Mouse (Mus musculus) embryonic facial prominence, embryonic 12.5 days (tissue): Measurements from ENCODE around the gene Spats1. TPM values are rescaled to one million over a fixed set of nuclear protein-coding genes. Genes with fewer than 3 reads are reported as not detected.
"Not testable (repeated sequence)": the region's sequence is repeated elsewhere in the genome, so short reads cannot be mapped to it uniquely, and the experiment has no call there.

ENCODE experiments used
- ATAC-seq: fragments of 200-750 bp; cut with Nextera tagmentation; 2 replicates; pipeline ENCODE4 v1.8.0; 2017; ENCODE audit not compliant: insufficient number of reproducible peaks, insufficient read depth, low FRiP score, low TSS enrichment
- H3K27ac ChIP-seq: fragments of 300-500 bp; sonication (generic); 2 replicates; pipeline ENCODE4 v1.5.1; 2016; ENCODE audit warnings: mild to moderate bottlenecking
- H3K27me3 ChIP-seq: fragments of 300-500 bp; sonication (generic); 2 replicates; pipeline ENCODE4 v1.6.1; 2016; ENCODE audit warnings: mild to moderate bottlenecking, moderate library complexity
- H3K36me3 ChIP-seq: fragments of 300-500 bp; sonication (generic); 2 replicates; pipeline ENCODE4 v1.6.1; 2016; ENCODE audit warnings: mild to moderate bottlenecking
- H3K4me1 ChIP-seq: fragments of 300-500 bp; sonication (generic); 2 replicates; pipeline ENCODE4 v1.6.1; 2016
- H3K4me2 ChIP-seq: fragments of 300-500 bp; sonication (generic); replicated peaks from 2 replicates; pipeline ENCODE4 v1.6.1; 2016; ENCODE audit warnings: mild to moderate bottlenecking, moderate library complexity
- H3K4me3 ChIP-seq: fragments of 300-500 bp; sonication (generic); 2 replicates; pipeline ENCODE4 v1.5.1; 2016; ENCODE audit warnings: mild to moderate bottlenecking
- H3K9ac ChIP-seq: fragments of 300-500 bp; sonication (generic); 2 replicates; pipeline ENCODE4 v1.6.1; 2016; ENCODE audit warnings: mild to moderate bottlenecking, moderate library complexity
- H3K9me3 ChIP-seq: fragments of 300-500 bp; sonication (generic); 2 replicates; pipeline ENCODE4 v1.6.1; 2016; ENCODE audit warnings: mild to moderate bottlenecking, moderate library complexity
- WGBS: fragments of 180-500 bp; shearing (Covaris S2); methylation state at CpG from one replicate; pipeline ENCODE4 v1.1.7; 2016; 5-methylcytosine and 5-hydroxymethylcytosine counted together
- polyA plus RNA-seq: library from polyadenylated mRNA; unstranded; fragments of >200 nt; fragmentation: Nextera tagmentation; extraction: Ambion mirVana; gene quantifications from 2 replicates; pipeline ENCODE4 v1.2.1, GENCODE M21; 2016

The Spats1 gene
- polyA plus RNA-seq, 1 experiment from 2014 or later = 0.49 TPM

DNA sequence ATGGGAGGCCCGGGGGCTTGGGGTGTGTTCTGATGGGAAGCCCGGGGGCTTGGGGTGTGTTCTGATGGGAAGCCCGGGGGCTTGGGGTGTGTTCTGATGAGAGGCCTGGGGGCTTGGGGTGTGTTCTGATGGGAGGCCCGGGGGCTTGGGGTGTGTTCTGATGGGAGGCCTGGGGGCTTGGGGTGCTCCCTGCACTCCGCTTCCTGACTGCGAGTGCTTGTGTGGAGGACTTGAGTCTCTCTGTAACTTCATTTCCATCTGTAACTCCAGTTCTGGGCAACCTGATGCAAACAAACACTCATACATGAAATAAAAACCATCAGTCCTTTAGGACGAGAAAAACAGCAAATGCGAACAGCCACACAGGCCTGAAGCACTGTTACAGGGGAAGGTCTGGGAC is 16.2 kb downstream of the Spats1 start:
- no peaks in the 10 kb centered on the region for H3K9me3 ChIP-seq
- no peak overlapping the region for H3K4me2 ChIP-seq
- no peak for ATAC-seq
- H3K36me3 ChIP-seq = no peaks in the 10 kb centered on the region
- no peaks in the 10 kb centered on the region for H3K4me1 ChIP-seq
- H3K27ac ChIP-seq = no peak overlapping the region
- no peak overlapping the region for H3K4me3 ChIP-seq
- H3K9ac ChIP-seq = no peak overlapping the region
- 83% methylated on average over 8 of the region's 8 CpGs for WGBS
- no peaks in the 10 kb centered on the region for H3K27me3 ChIP-seq

DNA sequence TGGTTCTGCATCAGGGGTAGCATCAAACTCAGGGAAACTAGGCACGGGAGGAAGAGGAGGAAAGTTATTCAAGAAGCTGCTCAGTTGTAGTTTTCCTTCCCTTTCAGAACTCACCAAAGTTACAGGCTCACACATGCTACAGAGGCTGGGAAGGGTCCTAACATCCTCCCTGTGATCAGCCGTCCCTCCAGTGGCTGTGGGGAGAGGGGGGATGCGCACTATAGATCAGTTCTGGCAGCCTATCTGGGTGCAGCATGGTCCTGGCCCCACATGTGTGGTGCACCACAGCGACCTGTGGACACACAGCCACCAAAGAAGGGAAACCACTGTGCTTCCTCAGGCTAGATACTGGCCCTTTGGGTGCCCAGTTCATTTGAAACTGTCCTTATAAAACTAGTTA is 16.7 kb downstream of the Spats1 start:
- H3K27me3 ChIP-seq = no peaks in the 10 kb centered on the region
- no peaks in the 10 kb centered on the region for H3K4me1 ChIP-seq
- H3K4me3 ChIP-seq = no peak overlapping the region
- H3K36me3 ChIP-seq = no peaks in the 10 kb centered on the region
- 81% methylated on average over 4 of the region's 4 CpGs for WGBS
- H3K9ac ChIP-seq = no peak overlapping the region
- H3K4me2 ChIP-seq = no peak overlapping the region
- ATAC-seq = no peak
- H3K27ac ChIP-seq = no peak overlapping the region
- no peaks in the 10 kb centered on the region for H3K9me3 ChIP-seq

DNA sequence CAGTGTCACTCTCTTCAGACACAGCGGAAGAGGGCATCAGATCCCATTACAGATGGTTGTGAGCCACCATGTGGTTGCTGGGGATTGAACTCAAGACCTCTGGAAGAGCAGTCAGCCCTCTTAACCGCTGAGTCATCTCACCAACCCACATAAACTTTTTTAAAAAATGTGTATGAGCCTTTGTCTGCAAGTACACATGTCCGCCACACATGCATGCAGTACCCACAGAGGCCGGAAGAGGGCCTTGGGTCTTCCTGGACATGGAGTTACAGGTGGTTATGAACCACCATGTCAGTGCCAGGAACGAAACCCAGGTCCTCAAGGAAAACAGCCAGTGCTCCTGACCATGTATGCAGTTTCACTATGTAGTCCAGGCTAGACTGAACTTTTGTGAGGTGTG is 17.7 kb downstream of the Spats1 start:
- Histone ChIP-seq H3K27me3 (no peaks in the 10 kb centered on the region), H3K4me1 (no peaks in the 10 kb centered on the region), H3K4me2 (no peak overlapping the region), H3K4me3 (no peak overlapping the region), H3K36me3 (no peaks in the 10 kb centered on the region), H3K9ac (no peak overlapping the region), H3K9me3 (no peaks in the 10 kb centered on the region), H3K27ac (no peak overlapping the region)
- no peak for ATAC-seq
- 89% methylated on average over 5 of the region's 5 CpGs for WGBS

DNA sequence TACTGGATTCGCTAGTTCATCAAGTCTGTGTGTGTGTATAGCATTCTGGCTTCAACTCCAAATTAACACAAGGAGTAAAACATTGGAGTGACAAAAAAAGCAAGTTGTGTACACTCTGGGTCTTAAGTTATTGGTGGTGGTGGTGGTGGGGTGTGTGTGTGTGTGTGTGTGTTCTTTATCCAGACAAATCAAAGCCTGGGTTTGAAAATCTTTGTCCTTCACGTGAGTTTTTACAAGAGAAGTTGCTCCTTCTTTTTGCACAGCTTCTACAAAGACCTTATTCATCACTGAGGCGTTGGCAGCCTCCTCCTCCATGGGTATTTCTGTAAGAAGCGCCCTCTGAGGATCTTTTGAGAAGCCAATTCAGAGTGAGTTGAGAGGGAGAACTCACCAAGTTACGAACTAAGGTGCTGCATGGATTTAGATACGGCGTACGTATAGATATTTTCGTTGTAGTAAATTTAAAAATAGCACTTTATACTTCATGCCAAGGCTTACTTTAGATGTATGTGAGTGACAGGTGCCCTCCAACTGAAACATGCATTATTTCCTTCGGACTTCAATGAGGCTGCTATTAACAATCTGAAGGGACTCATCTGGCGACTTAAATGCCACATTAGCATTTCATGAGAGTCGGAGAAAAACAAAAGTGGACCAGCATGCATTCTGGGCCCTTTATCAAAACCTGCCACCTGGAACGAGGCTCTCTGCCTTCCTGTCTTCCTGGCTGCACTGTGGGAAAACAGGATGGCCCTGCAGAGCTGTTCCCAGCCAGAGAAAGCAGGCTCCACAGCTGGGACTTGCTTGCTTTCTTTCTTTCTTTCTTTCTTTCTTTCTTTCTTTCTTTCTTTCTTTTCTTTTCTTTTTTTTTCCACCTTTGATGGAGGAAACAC is 18.7 kb downstream of the Spats1 start:
- Histone ChIP-seq H3K36me3 (no peaks in the 10 kb centered on the region), H3K27ac (no peak overlapping the region), H3K4me3 (no peak overlapping the region), H3K9me3 (no peaks in the 10 kb centered on the region), H3K4me1 (no peaks in the 10 kb centered on the region), H3K27me3 (no peaks in the 10 kb centered on the region), H3K9ac (no peak overlapping the region), H3K4me2 (no peak overlapping the region)
- WGBS = 48% methylated on average over 13 of the region's 13 CpGs
- no peak for ATAC-seq

DNA sequence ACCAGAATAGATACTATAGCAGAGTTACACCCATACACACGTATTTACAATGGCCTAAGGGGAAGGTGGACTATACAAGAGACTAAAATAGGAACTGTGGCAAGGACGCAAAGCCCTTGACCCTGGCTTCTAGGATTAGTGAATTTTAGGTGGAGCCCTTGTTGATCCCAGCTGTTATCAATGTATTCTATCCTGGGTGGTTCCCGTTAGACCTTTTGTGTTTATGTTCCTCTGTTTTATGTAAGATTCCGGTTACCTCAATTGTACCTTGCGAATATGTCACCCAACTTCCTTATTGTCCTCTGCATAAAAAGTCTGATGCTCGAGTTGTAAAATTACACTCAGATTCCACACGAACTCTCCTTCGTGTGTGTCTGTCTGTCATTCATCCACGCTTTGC is 19.4 kb downstream of the Spats1 start:
- H3K4me1 ChIP-seq, H3K36me3 ChIP-seq, H3K27ac ChIP-seq, H3K4me3 ChIP-seq, H3K27me3 ChIP-seq, H3K9me3 ChIP-seq, H3K9ac ChIP-seq, ATAC-seq, H3K4me2 ChIP-seq: not testable (repeated sequence)
- WGBS = 82% methylated on average over 8 of the region's 9 CpGs

DNA sequence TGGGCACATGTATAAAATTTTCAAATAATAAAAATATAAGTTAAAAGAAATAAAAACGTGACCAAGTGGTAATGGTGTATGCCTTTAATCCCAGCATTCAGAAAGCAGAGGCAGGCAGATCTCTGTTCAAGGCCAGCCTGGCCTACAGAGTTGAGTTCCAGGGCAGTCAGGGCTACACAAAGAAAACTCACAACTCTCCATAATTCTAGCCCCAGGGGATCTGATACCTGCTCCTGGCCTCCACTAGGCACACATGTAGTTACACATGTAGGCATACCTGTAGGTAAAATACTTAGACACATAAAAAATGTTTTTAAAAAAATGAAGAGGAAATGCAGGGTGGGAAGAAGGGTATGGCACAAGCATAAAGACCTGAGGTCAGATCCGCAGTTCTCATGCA is 20.4 kb downstream of the Spats1 start:
- Histone ChIP-seq H3K4me1 (no peaks in the 10 kb centered on the region), H3K27ac (no peak overlapping the region), H3K36me3 (no peaks in the 10 kb centered on the region), H3K4me3 (no peak overlapping the region), H3K9me3 (no peaks in the 10 kb centered on the region), H3K9ac (no peak overlapping the region), H3K4me2 (no peak overlapping the region), H3K27me3 (no peaks in the 10 kb centered on the region)
- ATAC-seq = no peak
- WGBS = 89% methylated on average over 2 of the region's 2 CpGs

DNA sequence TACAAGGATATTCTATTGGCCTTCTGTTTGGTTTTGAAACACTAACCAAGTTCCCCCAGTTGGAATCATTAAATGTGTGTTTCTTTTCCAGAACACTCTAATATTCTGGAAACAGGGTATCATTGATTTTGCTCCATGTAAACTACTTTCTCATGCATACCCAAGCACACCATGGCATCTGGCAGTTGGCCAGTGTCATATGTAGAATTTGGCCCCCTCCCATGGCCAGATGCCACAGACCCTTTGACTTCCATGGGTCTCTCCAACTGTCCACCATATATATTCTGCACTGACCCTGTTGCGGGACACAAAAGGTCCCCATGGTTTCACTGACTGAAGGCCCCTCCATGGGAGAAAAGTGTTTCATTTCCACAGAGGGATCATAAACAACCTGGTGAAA is 22.9 kb downstream of the Spats1 start:
- 97% methylated on average over 1 of the region's 1 CpGs for WGBS
- Histone ChIP-seq H3K27me3 (no peaks in the 10 kb centered on the region), H3K4me2 (no peak overlapping the region), H3K4me3 (no peak overlapping the region), H3K4me1 (no peaks in the 10 kb centered on the region), H3K9me3 (no peaks in the 10 kb centered on the region), H3K27ac (no peak overlapping the region), H3K9ac (no peak overlapping the region), H3K36me3 (no peaks in the 10 kb centered on the region)
- no peak for ATAC-seq

DNA sequence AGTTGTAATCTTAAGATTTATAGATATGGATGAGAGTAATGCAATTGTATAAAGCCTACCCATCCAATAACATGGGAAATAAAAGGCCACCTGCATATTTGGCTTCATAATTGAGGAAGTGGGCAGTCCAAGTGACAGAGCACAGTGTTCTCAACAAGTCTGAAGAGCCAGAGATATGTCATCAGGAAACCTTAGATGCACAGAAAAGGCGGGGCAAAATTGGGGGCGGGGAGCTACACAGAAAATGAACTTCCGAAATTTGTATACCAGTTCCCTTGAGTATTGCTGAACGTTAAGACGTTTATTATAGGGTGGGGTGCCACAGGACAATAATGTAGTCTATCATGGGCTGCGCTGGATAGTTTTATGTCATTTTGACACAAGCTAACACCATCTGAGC is 25.1 kb downstream of the Spats1 start:
- Histone ChIP-seq H3K9me3 (no peaks in the 10 kb centered on the region), H3K36me3 (no peaks in the 10 kb centered on the region), H3K27ac (no peak overlapping the region), H3K4me1 (no peaks in the 10 kb centered on the region), H3K9ac (no peak overlapping the region), H3K4me2 (no peak overlapping the region), H3K4me3 (no peak overlapping the region), H3K27me3 (no peaks in the 10 kb centered on the region)
- ATAC-seq = no peak
- WGBS = 91% methylated on average over 6 of the region's 6 CpGs

DNA sequence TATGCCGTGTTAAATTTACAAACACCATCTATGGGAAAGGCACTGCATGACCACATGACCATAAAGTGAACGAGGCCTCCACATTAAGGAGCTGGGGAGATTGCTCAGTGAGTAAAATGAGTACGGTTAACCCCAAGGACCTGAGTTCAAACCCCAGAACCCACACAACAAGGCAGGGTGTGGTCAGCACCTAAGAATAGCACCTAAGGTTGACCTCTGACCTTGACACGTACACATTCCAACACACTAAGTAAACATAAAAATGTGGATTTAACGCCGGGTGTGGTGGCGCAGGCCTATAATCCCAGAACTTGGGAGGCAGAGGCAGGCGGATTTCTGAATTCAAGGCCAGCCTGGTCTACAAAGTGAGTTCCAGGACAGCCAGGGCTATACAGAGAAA is 25.6 kb downstream of the Spats1 start:
- no peaks in the 10 kb centered on the region for H3K9me3 ChIP-seq
- H3K36me3 ChIP-seq = no peaks in the 10 kb centered on the region
- WGBS = 91% methylated on average over 8 of the region's 8 CpGs
- no peak overlapping the region for H3K4me2 ChIP-seq
- no peak overlapping the region for H3K9ac ChIP-seq
- H3K4me3 ChIP-seq = no peak overlapping the region
- H3K27ac ChIP-seq = no peak overlapping the region
- no peaks in the 10 kb centered on the region for H3K4me1 ChIP-seq
- no peaks in the 10 kb centered on the region for H3K27me3 ChIP-seq
- ATAC-seq = no peak

DNA sequence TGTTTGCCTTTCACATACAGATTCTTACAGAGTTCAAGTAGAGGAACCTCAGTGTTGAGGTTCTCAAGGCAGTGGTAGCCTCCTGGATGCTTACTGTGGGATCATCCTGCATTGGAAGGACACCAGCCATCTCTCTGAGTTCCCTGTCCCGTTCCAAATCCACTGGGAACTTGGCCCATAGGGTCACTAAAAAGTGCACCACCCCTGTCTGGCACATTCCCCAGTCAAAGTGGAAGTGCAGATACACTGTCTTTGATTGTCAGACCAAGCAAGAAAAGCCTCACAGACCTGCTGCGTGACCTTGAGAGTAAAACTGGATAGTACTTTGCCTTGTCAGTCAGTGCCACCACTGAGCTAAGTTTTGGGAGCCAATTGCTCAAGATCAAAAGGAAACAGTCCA is 28.2 kb downstream of the Spats1 start:
- ATAC-seq = no peak

DNA sequence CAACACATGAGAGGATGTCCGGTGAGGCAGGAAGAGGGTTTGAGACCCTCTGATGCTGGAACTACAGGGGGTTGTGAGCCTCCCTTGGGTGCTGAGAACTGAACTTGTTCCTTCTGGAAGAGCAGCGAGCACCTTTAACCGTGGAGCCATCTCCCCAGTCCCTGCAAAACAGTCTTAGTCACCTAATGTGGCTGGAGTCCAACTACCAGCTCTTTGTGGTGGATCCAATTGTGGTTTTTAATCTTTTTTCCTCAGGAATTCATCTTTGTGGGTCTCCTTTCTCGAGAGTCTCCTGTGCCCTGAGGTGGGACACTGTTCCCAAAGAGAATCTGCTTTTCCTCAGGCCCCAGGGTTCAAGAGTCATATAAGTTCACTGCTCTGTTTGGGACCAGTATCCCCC is 29.3 kb downstream of the Spats1 start:
- WGBS = 74% methylated on average over 4 of the region's 4 CpGs
- H3K4me1 ChIP-seq = no peaks in the 10 kb centered on the region
- ATAC-seq = no peak
- H3K27me3 ChIP-seq = no peaks in the 10 kb centered on the region
- no peak overlapping the region for H3K9ac ChIP-seq
- no peak overlapping the region for H3K4me3 ChIP-seq
- 0 out of 2 replicates have a peak, but pooled peaks cover 3% of the 10 kb centered on the region for H3K36me3 ChIP-seq
- H3K4me2 ChIP-seq = no peak overlapping the region
- H3K9me3 ChIP-seq = no peaks in the 10 kb centered on the region
- no peak overlapping the region for H3K27ac ChIP-seq

More for the DNA sequence above, 28.2 kb downstream of the Spats1 start:
- no peaks in the 10 kb centered on the region for H3K4me1 ChIP-seq
- no peak overlapping the region for H3K4me2 ChIP-seq
- no peaks in the 10 kb centered on the region for H3K9me3 ChIP-seq
- no peaks in the 10 kb centered on the region for H3K36me3 ChIP-seq
- H3K27ac ChIP-seq = no peak overlapping the region
- WGBS = 82% methylated on average over 2 of the region's 2 CpGs
- no peaks in the 10 kb centered on the region for H3K27me3 ChIP-seq
- H3K9ac ChIP-seq = no peak overlapping the region
- no peak overlapping the region for H3K4me3 ChIP-seq

DNA sequence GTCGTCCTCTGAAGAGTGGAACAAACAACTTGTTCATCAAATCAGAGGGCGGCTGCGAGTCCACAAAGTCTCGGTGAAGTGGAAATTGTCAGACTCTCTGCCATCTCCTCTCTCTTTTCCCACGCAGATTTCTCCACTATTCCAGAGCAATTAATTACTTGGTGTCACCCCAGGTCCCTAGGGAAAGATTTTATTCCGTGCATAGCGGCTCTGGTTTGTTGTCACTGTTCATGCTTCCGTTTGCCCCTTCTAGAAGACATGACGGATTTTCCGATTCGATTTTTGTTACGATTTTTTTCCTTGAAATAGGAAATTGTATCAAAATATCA is 41.0 kb downstream of the Spats1 start:
- peak overlapping the region; percentile 63; the same call in 1 of the 2 replicates for H3K27ac ChIP-seq
- peaks cover 19% of the 10 kb centered on the region for H3K4me1 ChIP-seq
- no peaks in the 10 kb centered on the region for H3K9me3 ChIP-seq
- 9% methylated on average over 12 of the region's 12 CpGs for WGBS
- no peaks in the 10 kb centered on the region for H3K27me3 ChIP-seq
- peak overlapping the region; percentile 88 for H3K4me3 ChIP-seq
- peak overlapping the region; percentile 96 for H3K9ac ChIP-seq
- H3K36me3 ChIP-seq = 0 out of 2 replicates have a peak, but pooled peaks cover 1% of the 10 kb centered on the region
- peak overlapping the region; percentile 73 for H3K4me2 ChIP-seq
- no peak for ATAC-seq
